Mouse (Mus musculus): Measurements from ENCODE around the gene Vcp. TPM values are rescaled to one million over a fixed set of nuclear protein-coding genes. Genes with fewer than 3 reads are reported as not detected.
A peak's percentile ranks its signal among the peaks of the same experiment; 100 is the strongest.

Gene Vcp
- total and polyA plus RNA-seq, 3 experiments = 136 to 261 (median 223) TPM

DNA sequence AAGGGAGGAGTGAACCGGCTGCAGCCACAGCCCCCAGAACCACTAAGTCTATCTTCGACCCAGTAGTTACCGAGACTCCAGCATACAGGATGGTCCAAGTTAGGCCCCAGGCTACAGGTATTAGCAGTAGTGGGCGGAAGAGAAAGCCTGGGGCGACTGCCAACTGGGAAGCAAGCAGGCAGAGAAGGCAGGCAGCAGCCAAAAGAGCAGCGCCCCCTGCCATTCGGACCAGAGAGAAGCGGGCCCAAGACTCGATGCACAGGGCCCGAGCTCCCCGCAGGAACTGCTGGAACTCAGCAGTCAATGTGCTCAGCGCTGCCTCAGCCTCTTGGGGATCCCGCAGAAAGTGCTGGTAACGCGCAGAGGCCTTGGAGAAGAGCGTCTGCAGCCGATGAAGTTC lies 21.0 kb upstream of the Vcp start:
- H3K36me3 ChIP-seq (replicated peaks) = peaks cover 87% of the 10 kb centered on the region
- peaks cover 2% of the 10 kb centered on the region; the same call in 1 of the 2 replicates for H3K27me3 ChIP-seq (ENCODE audit: insufficient read depth, low read length)
- no peak for TF ChIP-seq GATA2 (IDR thresholded peaks at IDR 0.05; ENCODE audit: borderline replicate concordance, low read depth, low read length)
- TF ChIP-seq GATA1 (IDR thresholded peaks at IDR 0.05; ENCODE audit: borderline replicate concordance, low read length) = no peak
- TF ChIP-seq CTCF (IDR thresholded peaks at IDR 0.05; ENCODE audit: low read depth, low read length) = no peak
- TF ChIP-seq TAL1 (conservative IDR thresholded peaks at IDR 0.05; ENCODE audit: low read depth, low read length) = no peak
- H3K9me3 ChIP-seq (replicated peaks) = no peaks in the 10 kb centered on the region
- H3K4me1 ChIP-seq (ENCODE audit: insufficient read depth, low read depth, low read length) = peaks cover 62% of the 10 kb centered on the region
- DNase-seq (ENCODE audit: low spot score) (no peak), ATAC-seq (ENCODE audit: extremely low read depth, insufficient number of reproducible peaks, low FRiP score, poor library complexity, severe bottlenecking) (no peak)
- no peak overlapping the region for H3K4me3 ChIP-seq (ENCODE audit: low read depth, low read length)

DNA sequence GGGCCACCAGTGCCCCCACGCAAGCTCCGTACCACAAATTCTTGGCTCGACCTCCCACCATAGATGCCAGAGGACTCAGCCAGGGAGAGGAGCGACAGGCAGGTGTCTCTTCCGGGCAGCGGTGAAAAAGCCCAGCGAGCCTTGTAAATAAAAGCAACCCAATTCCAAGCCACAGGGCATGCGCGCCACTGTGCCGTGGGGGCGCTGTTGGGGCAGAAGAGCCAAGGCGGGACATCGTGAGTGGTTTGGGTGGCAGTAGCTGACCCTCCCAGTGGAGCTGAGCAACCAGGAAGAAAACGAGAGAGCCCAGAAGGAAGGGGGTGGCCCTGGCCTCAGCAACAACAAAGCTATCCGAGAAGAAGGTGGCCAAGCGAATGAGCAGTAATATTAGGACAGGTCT lies 20.6 kb upstream of the Vcp start:
- peak overlapping the region; percentile 64; the same call in 1 of the 2 replicates for H3K4me3 ChIP-seq (ENCODE audit: low read depth, low read length)
- no peak for TF ChIP-seq CTCF (IDR thresholded peaks at IDR 0.05; ENCODE audit: low read depth, low read length)
- no peak for TF ChIP-seq TAL1 (conservative IDR thresholded peaks at IDR 0.05; ENCODE audit: low read depth, low read length)
- no peak for TF ChIP-seq GATA1 (IDR thresholded peaks at IDR 0.05; ENCODE audit: borderline replicate concordance, low read length)
- no peak for TF ChIP-seq POLR2AphosphoS5 (IDR thresholded peaks at IDR 0.05; ENCODE audit: insufficient replicate concordance, low read depth, low read length)
- no peak for TF ChIP-seq GATA2 (IDR thresholded peaks at IDR 0.05; ENCODE audit: borderline replicate concordance, low read depth, low read length)
- DNase-seq (ENCODE audit: low spot score) (no peak), ATAC-seq (ENCODE audit: extremely low read depth, insufficient number of reproducible peaks, low FRiP score, poor library complexity, severe bottlenecking) (no peak)
- H3K27me3 ChIP-seq (ENCODE audit: insufficient read depth, low read length) = peaks cover 2% of the 10 kb centered on the region; the same call in 1 of the 2 replicates
- H3K36me3 ChIP-seq (replicated peaks) = peaks cover 85% of the 10 kb centered on the region
- peaks cover 60% of the 10 kb centered on the region for H3K4me1 ChIP-seq (ENCODE audit: insufficient read depth, low read depth, low read length)
- no peaks in the 10 kb centered on the region for H3K9me3 ChIP-seq (replicated peaks)

DNA sequence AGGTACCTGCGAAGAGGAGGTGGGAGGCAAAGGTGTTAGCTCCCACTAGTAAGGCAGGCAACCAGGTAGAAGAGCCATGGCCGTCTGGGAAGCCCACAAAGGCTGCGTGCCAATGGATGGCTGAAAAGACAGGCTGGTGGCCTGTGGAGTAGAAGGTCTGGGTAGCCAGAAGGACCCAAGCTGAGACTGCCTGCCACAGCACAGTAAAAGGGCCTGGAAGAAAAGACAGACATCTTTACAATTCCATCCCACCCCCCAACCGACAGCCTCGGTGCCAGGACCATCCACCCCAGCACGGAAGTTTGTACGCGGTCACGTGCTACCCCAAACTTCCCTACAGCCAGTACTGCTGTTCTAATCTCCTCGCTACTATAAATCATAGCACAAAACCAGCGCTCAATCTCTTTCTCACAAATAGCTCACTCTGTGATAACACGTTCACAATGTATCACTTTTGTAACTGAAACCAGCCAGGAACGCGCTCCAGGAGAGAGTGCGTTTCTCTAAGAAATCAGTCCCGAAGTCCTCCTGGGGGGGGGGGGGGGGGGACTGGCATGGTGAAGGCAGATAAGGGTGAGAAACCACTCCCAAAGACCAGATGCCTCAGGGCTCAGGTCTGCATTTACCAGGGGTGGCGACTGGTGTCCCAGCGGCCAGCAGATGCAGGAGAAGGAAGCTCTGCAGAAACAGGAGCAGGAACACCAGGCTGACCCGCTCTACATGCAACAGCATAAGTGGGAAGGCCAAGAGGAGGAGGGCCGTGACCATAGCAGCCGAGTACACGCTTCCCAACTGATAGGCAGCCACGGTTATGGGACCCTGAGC lies 19.5 kb upstream of the Vcp start:
- H3K27me3 ChIP-seq (ENCODE audit: insufficient read depth, low read length) = peaks cover 2% of the 10 kb centered on the region; the same call in 1 of the 2 replicates
- H3K9me3 ChIP-seq (replicated peaks) = no peaks in the 10 kb centered on the region
- TF ChIP-seq TAL1 (conservative IDR thresholded peaks at IDR 0.05; ENCODE audit: low read depth, low read length) (peak; percentile 53; the same call in 1 of the 2 replicates), POLR2AphosphoS5 (IDR thresholded peaks at IDR 0.05; ENCODE audit: insufficient replicate concordance, low read depth, low read length) (no peak)
- H3K36me3 ChIP-seq (replicated peaks) = peaks cover 85% of the 10 kb centered on the region
- H3K4me1 ChIP-seq (ENCODE audit: insufficient read depth, low read depth, low read length) = peaks cover 51% of the 10 kb centered on the region
- ATAC-seq (ENCODE audit: extremely low read depth, insufficient number of reproducible peaks, low FRiP score, poor library complexity, severe bottlenecking) = peak; percentile 77
- H3K4me3 ChIP-seq (ENCODE audit: low read depth, low read length) = peak overlapping the region; percentile 64; the same call in 1 of the 2 replicates
- peak; percentile 69 for DNase-seq (ENCODE audit: low spot score)

DNA sequence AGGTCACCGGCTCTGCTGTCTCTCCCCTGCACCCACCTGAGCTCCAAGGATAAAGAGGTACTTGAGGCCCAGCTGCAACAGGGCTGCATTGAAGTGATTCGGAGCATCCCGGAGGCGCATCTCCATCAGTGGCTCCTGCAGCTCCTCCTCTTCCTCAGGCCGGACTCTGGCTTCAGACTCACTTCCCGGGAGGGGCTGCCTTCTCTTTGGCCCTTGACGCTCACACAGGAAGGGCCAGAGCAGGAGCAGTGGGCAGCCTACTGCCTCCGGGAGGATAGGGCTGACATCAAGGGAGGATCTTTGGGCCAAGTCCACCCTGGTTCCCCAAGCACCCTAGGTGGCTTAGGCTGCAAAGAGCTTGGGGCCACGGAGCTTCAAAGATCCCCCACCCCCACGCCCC lies 18.9 kb upstream of the Vcp start:
- peaks cover 78% of the 10 kb centered on the region for H3K36me3 ChIP-seq (replicated peaks)
- H3K4me3 ChIP-seq (ENCODE audit: low read depth, low read length) = peak overlapping the region; percentile 64; the same call in 1 of the 2 replicates
- TF ChIP-seq CTCF (IDR thresholded peaks at IDR 0.05; ENCODE audit: low read depth, low read length) (no peak), GATA1 (IDR thresholded peaks at IDR 0.05; ENCODE audit: borderline replicate concordance, low read length) (no peak), TAL1 (conservative IDR thresholded peaks at IDR 0.05; ENCODE audit: low read depth, low read length) (no peak), POLR2AphosphoS5 (IDR thresholded peaks at IDR 0.05; ENCODE audit: insufficient replicate concordance, low read depth, low read length) (no peak), GATA2 (IDR thresholded peaks at IDR 0.05; ENCODE audit: borderline replicate concordance, low read depth, low read length) (no peak)
- H3K9me3 ChIP-seq (replicated peaks) = no peaks in the 10 kb centered on the region
- no peak for ATAC-seq (ENCODE audit: extremely low read depth, insufficient number of reproducible peaks, low FRiP score, poor library complexity, severe bottlenecking)
- no peak for DNase-seq (ENCODE audit: low spot score)
- H3K27me3 ChIP-seq (ENCODE audit: insufficient read depth, low read length) = peaks cover 2% of the 10 kb centered on the region; the same call in 1 of the 2 replicates
- H3K4me1 ChIP-seq (ENCODE audit: insufficient read depth, low read depth, low read length) = peaks cover 44% of the 10 kb centered on the region

DNA sequence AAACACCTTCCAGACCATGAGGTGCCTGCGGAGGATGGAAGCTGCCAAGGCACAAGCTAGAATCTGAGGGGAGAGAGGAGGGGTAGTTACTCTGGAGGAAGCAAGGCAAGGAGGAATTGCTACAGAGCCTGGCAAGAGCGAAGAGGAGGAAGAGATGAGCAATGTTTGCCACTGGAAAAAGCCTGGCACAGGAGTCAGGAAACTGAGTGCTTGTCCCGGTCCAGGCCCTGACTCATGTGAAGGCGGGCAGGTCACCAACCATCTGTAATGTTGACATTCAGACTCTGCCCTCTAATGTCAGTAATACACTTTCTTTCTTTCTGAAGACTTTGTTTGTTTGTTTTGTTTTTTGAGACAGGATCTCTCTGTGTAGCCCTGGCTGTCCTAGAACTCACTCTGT lies 17.8 kb upstream of the Vcp start:
- Histone ChIP-seq H3K4me3 (ENCODE audit: low read depth, low read length) (no peak overlapping the region), H3K4me1 (ENCODE audit: insufficient read depth, low read depth, low read length) (peaks cover 34% of the 10 kb centered on the region), H3K36me3 (replicated peaks) (peaks cover 68% of the 10 kb centered on the region), H3K9me3 (replicated peaks) (no peaks in the 10 kb centered on the region), H3K27me3 (ENCODE audit: insufficient read depth, low read length) (peaks cover 2% of the 10 kb centered on the region; the same call in 1 of the 2 replicates)
- no peak for TF ChIP-seq TAL1 (conservative IDR thresholded peaks at IDR 0.05; ENCODE audit: low read depth, low read length)
- TF ChIP-seq GATA1 (IDR thresholded peaks at IDR 0.05; ENCODE audit: borderline replicate concordance, low read length) = no peak
- no peak for TF ChIP-seq GATA2 (IDR thresholded peaks at IDR 0.05; ENCODE audit: borderline replicate concordance, low read depth, low read length)
- DNase-seq (ENCODE audit: low spot score) = no peak
- no peak for ATAC-seq (ENCODE audit: extremely low read depth, insufficient number of reproducible peaks, low FRiP score, poor library complexity, severe bottlenecking)

DNA sequence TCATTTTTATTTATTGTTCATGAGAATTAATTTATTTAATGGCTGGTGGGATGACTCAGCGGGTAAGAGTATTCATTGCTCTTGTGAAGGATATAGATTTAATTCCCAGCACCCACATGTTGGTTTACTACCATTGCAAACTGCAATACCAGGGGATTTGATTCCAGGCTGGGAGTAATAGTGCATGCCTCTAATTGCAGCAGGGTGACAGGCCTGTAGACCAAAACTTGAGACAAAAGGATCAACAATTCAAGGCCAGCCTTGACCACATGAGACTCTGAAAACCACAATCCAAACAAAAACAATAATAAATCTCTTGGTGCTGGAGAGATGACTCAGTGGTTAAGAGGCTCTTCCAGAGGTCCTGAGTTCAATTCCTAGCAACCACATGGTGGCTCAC lies 11.8 kb upstream of the Vcp start:
- ATAC-seq (ENCODE audit: extremely low read depth, insufficient number of reproducible peaks, low FRiP score, poor library complexity, severe bottlenecking) (no peak), DNase-seq (ENCODE audit: low spot score) (no peak)
- no peak for TF ChIP-seq POLR2AphosphoS5 (IDR thresholded peaks at IDR 0.05; ENCODE audit: insufficient replicate concordance, low read depth, low read length)
- TF ChIP-seq GATA1 (IDR thresholded peaks at IDR 0.05; ENCODE audit: borderline replicate concordance, low read length) = no peak
- no peak for TF ChIP-seq TAL1 (conservative IDR thresholded peaks at IDR 0.05; ENCODE audit: low read depth, low read length)
- TF ChIP-seq CTCF (IDR thresholded peaks at IDR 0.05; ENCODE audit: low read depth, low read length) = no peak
- no peak for TF ChIP-seq GATA2 (IDR thresholded peaks at IDR 0.05; ENCODE audit: borderline replicate concordance, low read depth, low read length)
- Histone ChIP-seq H3K4me3 (ENCODE audit: low read depth, low read length) (no peak overlapping the region), H3K27me3 (ENCODE audit: insufficient read depth, low read length) (no peaks in the 10 kb centered on the region), H3K4me1 (ENCODE audit: insufficient read depth, low read depth, low read length) (peaks cover 25% of the 10 kb centered on the region), H3K9me3 (replicated peaks) (no peaks in the 10 kb centered on the region), H3K36me3 (replicated peaks) (peaks cover 27% of the 10 kb centered on the region)
